Mouse (Mus musculus) kidney, adult 2 months (tissue): ENCODE data around the gene Ilk. TPM values are rescaled to one million over a fixed set of nuclear protein-coding genes. Genes with fewer than 3 reads are reported as not detected.

Experiments used
- DNase-seq: peaks from one replicate; pipeline ENCODE4 v3.0.0; 2021
- H3K27ac ChIP-seq: fragments of 200-500 bp; 2 replicates; pipeline ENCODE4 v1.5.1; 2012; ENCODE audit warnings: low read depth, low read length, control low read depth, inconsistent platforms; ENCODE audit not compliant: insufficient read depth
- H3K27me3 ChIP-seq: fragments of 200-500 bp; replicated peaks from 2 replicates; pipeline ENCODE4 v1.6.1; 2012; ENCODE audit warnings: mild to moderate bottlenecking, moderate library complexity, low read length, inconsistent platforms; ENCODE audit not compliant: control insufficient read depth, insufficient read depth
- H3K36me3 ChIP-seq: fragments of 200-500 bp; 2 replicates; pipeline ENCODE4 v1.6.1; 2012; ENCODE audit warnings: mild to moderate bottlenecking, moderate library complexity, low read length, inconsistent platforms; ENCODE audit not compliant: control insufficient read depth, insufficient read depth
- H3K4me1 ChIP-seq: fragments of 200-500 bp; 2 replicates; pipeline ENCODE4 v1.6.1; 2011; ENCODE audit warnings: low read length; ENCODE audit not compliant: control insufficient read depth, insufficient read depth
- H3K4me3 ChIP-seq: fragments of 200-500 bp; 2 replicates; pipeline ENCODE4 v1.5.1; 2011; ENCODE audit warnings: mild to moderate bottlenecking, low read depth, low read length, control low read depth; ENCODE audit not compliant: insufficient read depth
- CTCF ChIP-seq: fragments of 200-500 bp; conservative IDR thresholded peaks from 2 replicates; pipeline ENCODE4 v1.5.1; 2011; ENCODE audit warnings: low read depth, mild to moderate bottlenecking, control low read depth, low read length, moderate library complexity, mixed read lengths; ENCODE audit not compliant: insufficient read depth, insufficient read length
- POLR2A ChIP-seq: fragments of 200-500 bp; IDR thresholded peaks from one replicate; pipeline ENCODE4 v1.6.1; 2011; ENCODE audit warnings: low read depth, low read length, control low read depth
- WGBS: fragments of 180-500 bp; shearing (Covaris S2); methylation state at CpG from one replicate; pipeline ENCODE4 v1.1.7; 2018; 5-methylcytosine and 5-hydroxymethylcytosine counted together
- polyA plus RNA-seq: library from polyadenylated mRNA; depleted of rRNA; stranded (reverse); fragments of >200 nt; gene quantifications from 2 replicates; pipeline ENCODE4 v1.2.3, GENCODE M21; 2012

Gene Ilk
- polyA plus RNA-seq, 1 experiment: 137 TPM

GRCm38 (mm10) chr7:105743926-105744590, 7.7 kb downstream of the Ilk start, which contains the start of gene Taf10:
Gene Taf10, minus strand, starts transcription at chr7:105744361.
- H3K4me3 ChIP-seq: peak within 1 kb of the TSS; percentile 78
- peak; percentile 92 for DNase-seq
- TF ChIP-seq CTCF (peak; percentile 40), POLR2A (peak; percentile 39)
- peaks cover 2% of the 10 kb centered on the region; the same call in 1 of the 2 replicates for H3K36me3 ChIP-seq
- peaks cover 8% of the 10 kb centered on the region; the same call in 1 of the 2 replicates for H3K4me1 ChIP-seq
- under 1% methylated on average over 62 of the region's 67 CpGs for WGBS
- 0 out of 2 replicates have a peak within 1 kb of the TSS, but pooled peaks have one; percentile 15 for H3K27ac ChIP-seq
- no peaks in the 10 kb centered on the region for H3K27me3 ChIP-seq

- 83% methylated on average over 2 of the region's 2 CpGs for WGBS
- H3K27ac ChIP-seq: no peak overlapping the region
- peaks cover 11% of the 10 kb centered on the region; the same call in 1 of the 2 replicates for H3K4me1 ChIP-seq
- H3K4me3 ChIP-seq: no peak overlapping the region
- H3K36me3 ChIP-seq: 0 out of 2 replicates have a peak, but pooled peaks cover 2% of the 10 kb centered on the region
- no peak for DNase-seq
- TF ChIP-seq CTCF: no peak
- no peak for TF ChIP-seq POLR2A
- H3K27me3 ChIP-seq: no peaks in the 10 kb centered on the region
Observed at GRCm38 (mm10) chr7:105747776-105748175, 11.4 kb downstream of the Ilk start.

- H3K4me1 ChIP-seq: peaks cover 3% of the 10 kb centered on the region; the same call in 1 of the 2 replicates
- no peaks in the 10 kb centered on the region for H3K36me3 ChIP-seq
- peak; percentile 11 for TF ChIP-seq POLR2A
- no peak for TF ChIP-seq CTCF
- peak within 1 kb of the TSS; percentile 95 for H3K4me3 ChIP-seq
- 10% methylated on average over 20 of the region's 20 CpGs for WGBS
- peak; percentile 97 for DNase-seq
- no peaks in the 10 kb centered on the region for H3K27me3 ChIP-seq
- H3K27ac ChIP-seq: peak within 1 kb of the TSS; percentile 50
Observed at GRCm38 (mm10) chr7:105751491-105752433, 15.4 kb downstream of the Ilk start, which contains the start of gene Tpp1. Gene Tpp1, minus strand, starts transcription at chr7:105752235.

- peaks cover 3% of the 10 kb centered on the region; the same call in 1 of the 2 replicates for H3K4me1 ChIP-seq
- 83% methylated on average over 2 of the region's 2 CpGs for WGBS
- no peak overlapping the region for H3K27ac ChIP-seq
- no peak for DNase-seq
- H3K36me3 ChIP-seq: no peaks in the 10 kb centered on the region
- H3K4me3 ChIP-seq: no peak overlapping the region
- H3K27me3 ChIP-seq: no peaks in the 10 kb centered on the region
- TF ChIP-seq POLR2A: no peak
- TF ChIP-seq CTCF: no peak
Observed at GRCm38 (mm10) chr7:105752716-105753115, 16.3 kb downstream of the Ilk start.

- Histone ChIP-seq H3K4me3 (no peak overlapping the region), H3K27me3 (no peaks in the 10 kb centered on the region), H3K27ac (no peak overlapping the region), H3K36me3 (no peaks in the 10 kb centered on the region), H3K4me1 (peaks cover 3% of the 10 kb centered on the region; the same call in 1 of the 2 replicates)
- WGBS: 94% methylated on average over 10 of the region's 10 CpGs
- TF ChIP-seq POLR2A: no peak
- TF ChIP-seq CTCF: no peak
- DNase-seq: no peak
Observed at GRCm38 (mm10) chr7:105753281-105753680, 16.9 kb downstream of the Ilk start.

- no peak for DNase-seq
- Histone ChIP-seq H3K36me3 (no peaks in the 10 kb centered on the region; the same call in 1 of the 2 replicates), H3K27me3 (no peaks in the 10 kb centered on the region), H3K4me3 (no peak overlapping the region), H3K27ac (no peak overlapping the region), H3K4me1 (no peaks in the 10 kb centered on the region)
- WGBS: 62% methylated on average over 51 of the region's 51 CpGs
- no peak for TF ChIP-seq CTCF
Observed at GRCm38 (mm10) chr7:105761813-105762484, 25.6 kb downstream of the Ilk start.
